Mouse (Mus musculus) heart, postnatal 25 days (tissue): ENCODE results near the gene Mettl22. TPM values are rescaled to one million over a fixed set of nuclear protein-coding genes. Genes with fewer than 3 reads are reported as not detected.
A peak's percentile ranks its signal among the peaks of the same experiment; 100 is the strongest.

ENCODE experiments used
- DNase-seq: peaks from one replicate; pipeline ENCODE4 v3.0.0; 2022; ENCODE audit warnings: low spot score
- intact Hi-C: fragments of 180-260 bp; cut with DNase I; formaldehyde crosslinking; loops from one replicate; pipeline ENCODE4 v1.15.1; 2025
- total RNA-seq, 2 experiments: library from RNA; stranded (reverse); gene quantifications; 2 replicates each; pipeline ENCODE4 v1.2.3; 2021

The Mettl22 gene
- total RNA-seq, 2 experiments from 2014 or later = 28.6 to 33.1 TPM

DNA sequence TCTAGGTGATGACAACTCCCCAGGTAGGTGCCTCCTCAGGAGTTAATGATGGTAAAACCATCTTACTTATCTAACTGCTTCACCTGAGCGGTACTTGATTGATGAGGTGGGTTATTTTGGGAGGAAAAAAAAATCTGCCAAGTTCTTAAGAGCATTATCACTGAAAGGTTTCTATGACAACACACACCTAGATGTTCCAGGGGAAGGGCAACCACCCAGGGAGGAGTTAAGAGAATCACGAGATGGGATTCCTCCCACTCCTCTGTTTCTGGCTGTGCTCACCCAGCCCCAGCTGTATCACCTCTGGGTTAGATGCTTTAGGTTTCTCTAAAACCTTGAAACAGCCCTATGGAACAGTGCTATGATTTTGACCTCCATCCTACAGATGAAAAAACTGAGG, 26.4 kb downstream of the Mettl22 start:
- intact Hi-C loops = loop anchor here (10.0 kb wide), 1 partner anchor 148 kb away; no protein-coding TSS in a partner anchor
- no peak for DNase-seq

DNA sequence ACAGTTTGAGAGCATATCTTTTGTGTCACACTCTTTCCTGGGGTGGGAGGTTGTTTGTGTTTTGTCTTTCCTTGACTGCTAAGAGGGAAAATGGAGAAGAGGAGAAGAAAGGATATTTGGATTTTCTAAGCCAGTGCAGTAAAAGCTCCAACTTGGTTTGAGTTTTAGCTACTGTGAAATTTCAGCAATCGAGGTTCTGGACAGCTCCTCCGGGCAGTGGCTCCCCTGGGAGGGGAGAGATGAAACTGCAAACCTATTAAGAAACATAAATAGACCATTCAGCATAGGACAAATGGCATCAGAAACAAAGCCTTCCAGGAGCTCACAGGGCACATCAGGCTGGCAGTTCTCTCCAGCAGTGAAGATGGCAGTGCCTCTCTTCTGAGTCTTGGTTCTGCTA, 33.7 kb downstream of the Mettl22 start:
- no peak for DNase-seq
- intact Hi-C loops = no loop called here

GRCm38 (mm10) chr16:8509894-8510293, 39.3 kb downstream of the Mettl22 start:
- intact Hi-C loops = no loop called here
- no peak for DNase-seq

DNA sequence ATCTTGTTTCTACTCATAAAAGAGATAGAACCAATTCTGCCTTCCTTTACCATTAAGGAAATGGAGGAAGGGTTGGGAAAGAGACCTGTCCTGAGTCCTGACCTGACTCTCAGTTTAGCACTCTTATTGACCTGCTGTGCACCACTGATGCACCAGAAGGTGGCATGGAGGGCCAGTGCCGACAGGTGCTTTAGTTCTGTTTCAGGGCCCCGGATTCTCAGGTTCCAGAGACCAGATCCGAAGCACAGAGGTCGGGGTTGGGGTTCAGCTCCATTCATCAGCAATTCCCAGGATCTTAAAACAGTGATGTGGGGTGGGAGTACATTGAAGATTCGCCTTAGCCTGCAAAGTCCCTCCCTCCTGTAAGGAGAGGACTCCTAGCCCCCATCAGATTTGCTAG, 42.2 kb downstream of the Mettl22 start:
- no peak for DNase-seq
- intact Hi-C loops = no loop called here

- DNase-seq = peak; percentile 91
- intact Hi-C loops = no loop called here
These were observed 42.8 kb downstream of the Mettl22 start, which contains the start of gene Abat for GRCm38 (mm10) chr16:8513236-8513906. TSS of gene Abat (plus strand) at chr16:8513429.

DNA sequence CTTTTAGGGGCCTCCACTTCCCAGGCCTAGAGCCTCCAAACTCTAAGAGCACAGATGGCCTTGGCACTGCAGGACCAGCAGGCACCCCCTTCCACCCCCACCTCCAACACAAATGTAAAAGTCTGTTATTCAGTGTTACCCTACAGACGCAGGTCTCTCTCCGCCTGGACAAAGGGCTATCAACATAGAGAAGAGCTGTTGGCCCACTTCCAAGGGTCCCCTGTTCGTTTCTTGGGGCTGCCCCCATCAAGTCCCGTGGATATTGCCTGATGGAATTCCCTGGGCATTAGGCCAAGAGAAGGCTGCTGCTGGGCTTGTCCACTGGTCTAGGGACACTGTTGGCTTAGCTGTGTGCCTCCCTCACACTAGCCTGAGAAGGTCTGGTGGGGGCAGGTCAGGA, 43.6 kb downstream of the Mettl22 start:
- DNase-seq = peak; percentile 8
- intact Hi-C loops = no loop called here

DNA sequence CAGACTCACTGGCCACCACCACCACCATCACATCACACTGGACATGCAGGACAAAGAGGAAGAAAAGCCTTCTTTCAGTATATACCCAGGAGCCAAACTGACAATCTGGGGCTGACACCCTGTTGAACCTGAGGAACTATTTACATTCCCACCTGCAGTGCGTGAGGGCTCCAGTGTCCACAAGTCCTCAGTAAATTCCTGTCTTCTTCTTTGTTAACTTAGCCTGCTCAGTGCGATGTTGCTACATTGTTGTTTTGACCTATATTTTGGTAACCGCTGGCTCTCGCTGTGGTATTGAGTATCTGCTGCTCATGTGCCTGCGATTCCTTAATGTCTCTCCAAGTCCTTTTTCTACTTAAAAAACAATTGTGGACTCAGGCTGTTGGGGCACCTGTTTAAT, 49.9 kb downstream of the Mettl22 start:
- intact Hi-C loops = no loop called here
- DNase-seq = no peak

GRCm38 (mm10) chr16:8521322-8521721, 50.7 kb downstream of the Mettl22 start:
- intact Hi-C loops = no loop called here

DNA sequence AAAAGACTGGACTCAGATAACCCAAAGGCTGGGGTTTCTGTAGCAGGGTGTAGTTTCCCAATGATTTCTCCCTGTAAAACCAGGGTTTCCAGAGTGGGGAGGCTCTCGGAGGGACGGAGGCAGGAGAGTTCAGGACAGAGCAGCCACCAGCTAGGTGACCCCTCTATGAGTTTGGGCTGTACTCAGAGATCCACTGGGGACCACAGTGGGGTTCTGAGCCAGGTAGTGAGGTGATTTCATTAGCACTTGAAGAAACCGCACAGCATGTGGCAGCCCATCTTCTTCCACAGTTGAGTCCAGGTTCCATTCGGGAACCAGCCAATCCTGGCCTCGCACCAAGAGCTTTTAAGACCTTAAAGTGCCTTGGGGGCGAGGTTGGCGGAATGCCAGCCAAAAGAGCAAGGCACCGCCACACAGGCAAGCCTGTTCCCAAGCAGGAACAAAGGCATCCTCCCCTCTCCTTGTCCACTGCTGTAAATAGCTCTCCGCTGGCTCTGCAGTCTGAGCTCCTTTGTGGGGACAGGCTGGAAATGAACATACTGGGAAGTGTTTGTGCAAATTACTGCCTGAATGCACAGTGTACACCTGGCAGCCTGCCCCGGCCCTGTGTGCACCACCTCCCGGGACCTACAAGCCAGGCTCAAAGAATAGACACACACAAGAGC, 53.0 kb downstream of the Mettl22 start:
- DNase-seq = no peak
- intact Hi-C loops = no loop called here

More at GRCm38 (mm10) chr16:8521322-8521721, 50.7 kb downstream of the Mettl22 start:
- DNase-seq = no peak

GRCm38 (mm10) chr16:8524163-8524847, 53.7 kb downstream of the Mettl22 start:
- intact Hi-C loops = no loop called here
- DNase-seq = no peak

DNA sequence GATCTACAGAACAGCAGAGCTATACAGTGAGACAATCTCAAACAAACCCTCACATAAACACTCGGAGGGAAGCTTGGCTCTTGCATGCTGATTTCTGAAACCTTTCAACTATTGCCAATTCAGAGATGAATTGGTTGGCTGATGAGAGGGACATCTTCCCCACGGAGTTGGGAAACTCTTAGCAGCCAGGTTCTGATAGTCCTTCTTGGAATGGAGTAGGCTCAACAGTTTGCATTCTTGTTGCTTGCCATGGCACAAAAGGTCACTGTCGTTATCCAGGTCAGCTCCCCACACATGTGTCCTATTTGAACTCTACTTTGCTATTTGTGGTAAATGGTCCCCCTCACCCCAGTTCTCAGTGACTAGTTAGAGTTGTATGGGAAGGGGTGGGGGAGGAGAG, 54.7 kb downstream of the Mettl22 start:
- no peak for DNase-seq
- intact Hi-C loops = no loop called here

DNA sequence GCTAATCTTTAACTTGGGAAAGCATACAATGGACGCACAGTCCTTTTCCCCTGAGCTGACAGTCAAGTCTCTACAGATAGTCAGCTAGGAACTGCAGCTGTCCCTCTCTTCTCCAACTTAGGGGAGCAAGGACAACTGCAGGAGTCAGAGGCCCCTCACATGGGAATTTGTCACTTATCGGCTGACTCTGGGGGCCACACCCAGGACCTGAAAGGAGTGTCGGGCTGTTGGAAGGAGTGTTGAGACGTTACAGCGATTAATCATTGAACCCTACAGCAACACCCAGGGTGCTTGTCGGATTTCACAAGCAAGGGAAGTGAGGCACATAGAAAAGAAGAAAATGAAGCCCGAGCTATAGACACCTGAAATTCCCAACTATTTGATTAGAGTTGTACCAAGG, 55.3 kb downstream of the Mettl22 start:
- DNase-seq = no peak
- intact Hi-C loops = no loop called here

GRCm38 (mm10) chr16:8529389-8529788, 58.8 kb downstream of the Mettl22 start:
- no peak for DNase-seq
- intact Hi-C loops = no loop called here

DNA sequence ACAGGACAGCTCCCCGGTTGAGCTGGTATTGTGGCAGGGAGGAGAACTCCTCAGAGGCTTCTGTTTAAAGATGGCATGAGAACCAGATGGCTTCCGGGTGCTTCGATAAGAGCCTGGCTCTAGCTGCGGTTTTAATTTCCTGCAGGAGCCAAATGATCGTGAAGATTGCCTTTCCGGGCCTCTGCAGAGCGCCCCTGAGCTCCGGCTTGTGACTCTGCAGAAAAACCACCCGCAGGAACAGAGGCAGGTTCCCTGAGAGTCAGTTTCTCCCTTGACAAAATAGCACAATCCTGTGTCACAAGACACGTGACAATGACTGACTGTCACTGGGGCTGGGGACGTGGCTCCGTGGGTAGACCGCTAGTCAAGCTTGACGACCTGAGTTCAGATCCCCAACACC, 59.4 kb downstream of the Mettl22 start:
- no peak for DNase-seq
- intact Hi-C loops = no loop called here

- DNase-seq = no peak
- intact Hi-C loops = no loop called here
These were observed 61.9 kb downstream of the Mettl22 start for GRCm38 (mm10) chr16:8532461-8532860.

GRCm38 (mm10) chr16:8532894-8533293, 62.3 kb downstream of the Mettl22 start:
- DNase-seq = no peak
- intact Hi-C loops = no loop called here

DNA sequence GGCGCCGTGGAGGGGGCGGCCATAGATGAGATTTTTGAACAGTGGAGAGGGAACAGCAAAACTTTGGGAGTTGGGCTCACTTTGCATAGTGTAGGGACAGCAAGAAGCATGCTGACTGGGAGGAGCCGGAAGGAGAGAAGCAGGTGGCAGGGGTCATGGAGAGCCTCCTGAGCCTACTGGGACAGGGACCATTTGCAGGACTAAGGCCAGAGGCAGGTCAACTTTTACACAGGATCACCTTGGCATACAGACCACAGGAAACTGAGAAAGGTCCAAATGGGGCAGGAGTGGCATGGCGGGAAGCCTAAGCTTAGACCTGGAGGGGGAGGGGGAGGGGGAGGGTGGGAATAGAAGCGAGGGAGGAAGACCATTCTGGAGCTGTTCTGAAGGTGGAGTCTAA, 62.9 kb downstream of the Mettl22 start:
- intact Hi-C loops = no loop called here
- no peak for DNase-seq

DNA sequence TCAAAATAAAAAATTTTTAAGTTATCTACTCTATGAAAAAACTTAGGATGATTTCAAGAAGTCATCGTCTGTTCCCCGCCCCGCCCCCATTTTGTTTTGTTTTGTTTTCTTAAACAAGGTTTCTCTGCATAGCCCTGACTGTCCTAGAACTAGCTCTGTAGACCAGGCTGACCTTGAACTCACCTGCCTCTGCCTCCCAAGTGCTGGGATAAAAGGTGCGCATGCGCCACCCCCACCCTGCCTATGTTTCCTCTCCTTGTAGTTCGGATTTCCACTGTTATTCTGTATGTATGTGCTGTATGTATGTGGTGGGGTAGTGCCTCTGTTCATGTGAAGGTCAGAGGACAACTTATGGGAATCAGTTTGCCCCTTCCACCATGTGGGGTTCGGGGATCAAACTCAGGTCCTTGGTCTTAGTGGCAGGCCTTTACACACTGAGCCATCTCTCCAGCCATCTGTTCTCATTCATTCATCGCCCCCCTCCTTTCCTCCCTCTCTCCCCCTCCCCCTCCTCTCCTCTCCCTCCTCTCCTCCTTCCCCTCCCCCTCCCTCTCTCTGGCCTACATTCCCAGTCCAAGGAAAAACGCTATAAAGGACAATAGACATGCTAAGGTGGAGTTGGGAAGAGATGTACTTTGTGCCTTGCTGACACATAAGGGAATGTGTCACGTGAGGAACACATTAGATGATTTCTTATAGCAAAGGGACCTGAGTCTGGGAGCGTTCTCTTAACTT, 64.0 kb downstream of the Mettl22 start:
- no peak for DNase-seq
- intact Hi-C loops = no loop called here

GRCm38 (mm10) chr16:8535411-8535810, 64.8 kb downstream of the Mettl22 start:
- intact Hi-C loops = no loop called here
- DNase-seq = no peak

DNA sequence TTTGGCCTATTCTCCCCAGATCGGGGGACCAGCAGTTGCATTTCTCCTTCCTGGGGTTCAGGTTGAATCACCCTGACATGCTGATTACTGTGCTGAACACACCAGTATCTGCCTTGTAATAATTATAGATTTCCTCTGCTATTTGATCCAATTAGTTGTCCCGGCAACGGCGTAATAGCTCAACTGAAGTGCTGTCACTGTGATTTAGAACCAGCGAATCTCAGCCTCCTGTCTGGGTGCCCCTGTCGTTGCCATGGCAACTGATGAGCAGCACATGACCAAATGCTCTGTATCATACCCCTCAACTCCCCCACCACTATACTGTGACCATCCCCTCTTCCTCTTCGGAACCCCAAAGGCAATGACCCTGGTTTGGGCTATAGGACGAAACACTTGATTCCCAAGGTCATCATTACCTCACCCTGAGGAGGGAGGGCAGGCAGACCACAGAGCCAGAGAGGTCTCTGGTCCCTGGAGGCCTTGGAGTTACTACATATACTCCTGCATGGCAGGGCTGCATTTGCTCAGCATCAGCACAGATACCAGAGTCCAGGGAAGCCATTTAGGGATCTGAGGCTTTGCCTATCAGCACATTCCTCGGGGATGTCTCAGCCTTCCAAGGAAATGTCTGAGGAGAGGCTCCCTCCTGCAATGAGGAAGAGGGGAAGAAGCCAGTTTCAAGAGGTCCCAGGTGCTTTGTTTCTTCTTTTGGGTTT, 68.7 kb downstream of the Mettl22 start:
- DNase-seq = no peak
- intact Hi-C loops = no loop called here
